Mouse (Mus musculus): ENCODE data around the gene Nfkbie. TPM values are rescaled to one million over a fixed set of nuclear protein-coding genes. Genes with fewer than 3 reads are reported as not detected.
A peak's percentile ranks its signal among the peaks of the same experiment; 100 is the strongest.

The Nfkbie gene
- total RNA-seq, 2 experiments from 2014 or later = 2.3 to 2.5 TPM

DNA sequence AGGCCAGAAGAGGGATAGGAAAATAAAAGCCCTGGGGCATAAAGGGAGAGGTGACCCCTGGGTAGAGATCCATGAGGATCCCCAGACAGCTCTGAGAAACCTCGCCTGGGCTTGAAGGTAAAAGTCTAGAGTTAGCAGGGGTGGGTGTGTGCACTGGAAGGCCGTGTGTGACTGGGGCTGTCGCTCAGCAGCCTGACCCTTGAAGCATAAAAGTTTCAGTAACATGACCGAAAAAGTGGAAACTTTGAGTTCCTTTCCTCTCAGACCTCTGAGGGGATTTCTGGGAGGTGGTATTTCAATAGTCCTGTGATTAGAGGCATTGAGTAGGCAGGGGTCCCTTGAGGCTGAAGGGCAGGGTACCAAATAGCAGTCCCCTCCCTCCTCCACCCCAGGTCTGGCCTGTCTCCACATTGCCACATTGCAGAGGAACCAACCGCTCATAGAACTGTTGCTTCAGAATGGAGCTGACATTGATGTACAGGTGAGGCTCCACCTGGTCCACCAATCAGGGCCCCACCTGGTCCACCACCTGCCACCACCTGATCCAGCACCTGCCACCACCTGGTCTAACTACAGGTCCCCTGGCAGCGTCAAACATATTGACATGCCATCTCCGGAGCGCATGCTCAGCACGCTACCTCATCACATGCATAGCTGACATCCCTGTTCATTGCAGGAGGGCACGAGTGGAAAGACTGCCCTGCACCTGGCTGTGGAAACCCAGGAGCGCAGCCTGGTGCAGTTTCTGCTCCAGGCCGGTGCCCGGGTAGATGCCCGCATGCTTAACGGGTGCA lies 4.4 kb downstream of the Nfkbie start:
- no peak for DNase-seq (ENCODE audit: low spot score in 2 of 2)

DNA sequence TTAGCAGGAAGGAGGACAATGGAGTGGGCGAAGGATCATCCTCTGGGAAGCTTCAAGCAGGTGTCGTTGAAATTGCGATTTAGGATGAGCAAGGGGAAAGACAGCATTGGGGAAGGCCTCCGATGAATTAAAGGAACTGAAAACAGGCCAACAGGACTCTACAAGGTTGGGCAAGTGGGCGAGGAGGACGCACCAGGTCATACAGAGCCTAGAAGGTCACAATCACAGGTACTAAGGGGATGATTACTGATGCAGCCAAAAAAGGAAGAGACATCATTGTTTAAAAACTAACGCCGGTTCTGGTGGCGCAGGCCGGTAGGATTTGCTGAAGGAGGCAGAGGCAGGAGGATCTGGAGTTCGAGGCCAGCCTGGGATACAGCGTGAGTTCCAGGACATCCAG lies 7.7 kb downstream of the Nfkbie start:
- no peak for DNase-seq (ENCODE audit: low spot score in 2 of 2)

GRCm38 (mm10) chr17:45563655-45564530 lies 8.4 kb downstream of the Nfkbie start, which contains the start of gene Slc35b2:
Gene Slc35b2, plus strand, starts transcription at chr17:45563874.
- peak; percentile 92 to 94 for DNase-seq (ENCODE audit: low spot score in 2 of 2)

GRCm38 (mm10) chr17:45564531-45565084 lies 9.1 kb downstream of the Nfkbie start:
- DNase-seq (ENCODE audit: low spot score in 2 of 2) = no peak

DNA sequence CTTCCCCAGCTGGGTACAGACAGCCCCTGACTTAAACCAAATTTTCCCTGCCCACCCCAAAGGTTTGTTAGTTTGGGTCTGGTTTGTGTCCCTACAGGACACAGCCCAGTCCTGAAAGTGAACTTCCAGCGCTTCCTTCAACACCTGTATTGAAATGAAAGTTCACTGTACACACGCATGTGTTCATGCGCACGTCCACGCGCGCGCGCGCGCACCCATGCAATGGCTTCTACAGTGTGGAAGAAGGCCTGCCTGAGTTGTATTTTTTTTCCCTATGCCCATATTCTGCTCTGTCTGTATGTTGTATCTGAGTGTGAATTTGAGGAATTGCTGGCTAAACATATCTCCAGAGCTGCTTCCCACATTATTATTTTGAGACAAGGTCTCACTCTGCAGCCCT lies 9.6 kb downstream of the Nfkbie start:
- no peak for DNase-seq (ENCODE audit: low spot score in 2 of 2)

DNA sequence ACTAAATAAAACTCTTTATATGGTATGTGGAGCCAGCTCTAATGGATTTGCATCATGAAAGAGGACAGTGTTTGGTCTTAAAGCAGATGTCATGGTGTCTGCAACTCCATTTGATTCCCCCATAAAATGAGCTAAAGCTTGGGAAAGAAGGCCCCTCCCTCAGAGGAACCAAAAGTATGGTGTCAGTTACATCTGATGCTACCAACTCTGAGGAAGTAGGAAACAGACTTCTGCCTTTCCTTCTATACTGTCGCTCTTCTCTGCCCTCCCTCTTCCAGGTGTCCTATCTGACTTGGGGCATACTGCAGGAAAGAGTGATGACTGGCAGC lies 10.5 kb downstream of the Nfkbie start:
- no peak for DNase-seq (ENCODE audit: low spot score in 2 of 2)

DNA sequence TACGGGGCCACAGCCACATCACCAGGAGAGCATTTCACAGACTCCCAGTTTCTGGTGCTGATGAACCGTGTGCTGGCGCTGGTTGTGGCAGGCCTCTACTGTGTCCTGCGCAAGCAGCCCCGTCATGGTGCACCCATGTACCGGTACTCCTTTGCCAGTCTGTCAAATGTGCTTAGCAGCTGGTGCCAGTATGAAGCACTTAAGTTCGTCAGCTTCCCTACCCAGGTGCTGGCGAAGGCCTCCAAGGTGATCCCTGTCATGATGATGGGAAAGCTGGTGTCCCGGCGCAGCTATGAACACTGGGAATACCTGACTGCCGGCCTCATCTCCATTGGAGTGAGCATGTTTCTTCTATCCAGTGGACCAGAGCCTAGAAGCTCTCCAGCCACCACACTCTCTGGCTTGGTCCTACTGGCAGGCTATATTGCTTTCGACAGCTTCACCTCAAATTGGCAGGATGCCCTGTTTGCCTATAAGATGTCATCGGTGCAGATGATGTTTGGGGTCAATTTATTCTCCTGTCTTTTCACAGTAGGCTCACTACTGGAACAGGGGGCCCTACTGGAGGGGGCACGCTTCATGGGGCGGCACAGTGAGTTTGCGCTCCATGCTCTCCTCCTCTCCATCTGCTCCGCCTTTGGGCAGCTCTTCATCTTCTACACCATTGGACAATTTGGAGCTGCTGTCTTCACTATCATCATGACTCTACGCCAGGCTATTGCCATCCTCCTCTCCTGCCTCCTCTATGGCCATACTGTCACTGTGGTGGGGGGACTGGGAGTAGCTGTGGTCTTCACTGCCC lies 11.1 kb downstream of the Nfkbie start:
- peak in 1 of 2 experiments; percentile 65 for DNase-seq (ENCODE audit: low spot score in 2 of 2)

DNA sequence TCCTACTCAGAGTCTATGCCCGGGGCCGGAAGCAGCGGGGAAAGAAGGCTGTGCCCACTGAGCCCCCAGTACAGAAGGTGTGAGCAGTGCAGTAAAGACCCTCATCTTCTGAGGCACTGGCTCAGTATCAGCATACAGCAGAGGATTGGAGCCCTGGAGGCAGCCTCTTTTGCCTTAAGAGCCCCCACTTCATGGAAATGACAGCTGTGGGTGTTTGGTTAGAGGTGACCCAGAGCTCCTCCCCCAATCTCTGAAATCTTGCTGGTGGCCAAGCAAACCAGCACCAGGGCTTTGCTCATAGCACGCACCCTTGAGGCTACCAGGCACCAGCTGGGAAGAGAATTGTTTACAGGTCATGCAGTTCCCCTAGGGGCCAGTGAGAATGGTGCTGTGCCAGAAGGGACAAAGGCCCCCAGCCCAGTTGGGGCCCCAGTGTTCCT lies 11.7 kb downstream of the Nfkbie start:
- DNase-seq (ENCODE audit: low spot score in 2 of 2) = no peak

- no peak for DNase-seq (ENCODE audit: low spot score in 2 of 2)
These were observed 13.5 kb downstream of the Nfkbie start for GRCm38 (mm10) chr17:45568990-45569389.

- DNase-seq (ENCODE audit: low spot score in 2 of 2) = no peak
These were observed 14.5 kb downstream of the Nfkbie start for GRCm38 (mm10) chr17:45569999-45570398.

- DNase-seq (ENCODE audit: low spot score in 2 of 2) = peak; percentile 77 to 79
These were observed 16.9 kb downstream of the Nfkbie start for GRCm38 (mm10) chr17:45572103-45573086.

GRCm38 (mm10) chr17:45573087-45573779 lies 17.7 kb downstream of the Nfkbie start, which contains the start of gene Hsp90ab1:
Gene Hsp90ab1, minus strand, starts transcription at chr17:45573271.
- peak; percentile 98 to 99 for DNase-seq (ENCODE audit: low spot score in 2 of 2)

- DNase-seq (ENCODE audit: low spot score in 2 of 2) = peak; percentile 93 to 98
These were observed 18.2 kb downstream of the Nfkbie start for GRCm38 (mm10) chr17:45573780-45574123.

DNA sequence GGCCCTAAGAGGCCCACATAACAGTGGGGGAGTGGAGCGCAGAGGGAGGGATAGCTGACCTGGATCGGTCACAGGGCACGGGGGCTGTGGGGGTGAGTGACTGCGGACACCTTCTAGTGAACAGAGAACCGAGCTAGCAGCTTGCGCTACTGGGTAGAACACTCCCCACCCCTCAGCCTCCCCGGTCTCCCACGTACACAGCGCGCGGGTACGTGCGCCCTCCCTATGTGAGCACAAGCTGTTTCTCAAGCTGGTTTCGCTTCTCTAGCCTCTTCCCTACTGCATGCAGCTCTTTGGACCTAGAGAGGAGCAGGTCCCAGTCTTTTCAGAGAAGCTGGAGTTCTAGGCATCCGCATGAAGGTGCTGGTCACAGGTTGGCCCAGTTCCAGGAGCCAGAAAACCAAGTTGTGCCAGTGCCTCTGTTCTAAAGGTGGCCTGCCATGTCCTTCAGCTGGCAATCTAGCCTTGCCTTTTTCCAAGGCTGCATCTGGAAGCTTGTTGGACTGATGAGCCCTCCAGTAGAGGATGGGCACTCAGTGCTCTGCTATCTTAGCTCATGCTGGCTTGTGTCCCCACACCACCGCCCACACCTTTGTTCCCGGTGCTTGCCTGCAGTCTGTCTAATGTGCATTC lies 18.7 kb downstream of the Nfkbie start:
- DNase-seq (ENCODE audit: low spot score in 2 of 2) = peak; percentile 86 to 92

- DNase-seq (ENCODE audit: low spot score in 2 of 2) = no peak
These were observed 19.8 kb downstream of the Nfkbie start for GRCm38 (mm10) chr17:45575123-45575897.

DNA sequence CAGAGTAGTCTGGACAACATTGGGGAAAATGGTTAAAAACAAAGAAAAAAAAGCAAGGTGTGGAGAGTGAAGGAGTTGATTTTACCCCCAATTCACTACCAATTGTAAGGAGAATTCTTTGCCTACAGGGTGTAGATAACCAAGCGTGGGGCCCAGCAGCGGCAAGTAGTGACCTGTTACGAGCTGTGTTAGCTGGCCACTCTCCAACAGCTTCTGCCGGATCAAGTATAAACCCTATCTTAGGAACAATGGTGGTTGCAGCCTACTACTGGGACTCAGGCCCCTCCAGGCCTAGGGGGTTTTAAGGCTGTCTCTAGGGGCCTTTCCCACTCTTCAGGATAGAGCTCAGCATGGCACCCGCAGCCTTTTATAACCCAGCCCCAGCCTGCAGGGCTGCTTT lies 22.7 kb downstream of the Nfkbie start:
- DNase-seq (ENCODE audit: low spot score in 2 of 2) = no peak

DNA sequence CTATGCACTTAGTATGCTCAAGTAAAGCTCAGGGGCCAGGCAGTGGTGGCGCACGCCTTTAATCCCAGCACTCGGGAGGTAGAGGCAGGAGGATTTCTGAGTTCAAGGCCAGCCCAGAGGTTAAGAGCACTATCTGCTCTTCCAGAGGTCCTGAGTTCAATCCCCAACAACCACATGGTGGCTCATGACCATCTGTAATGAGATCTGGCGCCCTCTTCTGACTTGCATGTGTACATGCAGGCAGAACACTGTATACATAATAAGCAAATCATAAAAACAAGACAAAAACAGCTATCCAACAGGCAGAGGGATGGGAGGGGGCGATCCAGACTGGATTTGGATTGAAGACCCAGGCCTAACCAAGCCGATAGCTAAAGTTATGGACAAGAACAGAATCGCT lies 23.3 kb downstream of the Nfkbie start:
- no peak for DNase-seq (ENCODE audit: low spot score in 2 of 2)

GRCm38 (mm10) chr17:45579554-45579953 lies 24.1 kb downstream of the Nfkbie start:
- no peak for DNase-seq (ENCODE audit: low spot score in 2 of 2)

All from layer of hippocampus, adult 18-20 months (tissue).